Mouse (Mus musculus) midbrain, embryonic 10.5 days (tissue): ENCODE data around the gene Wdtc1. TPM values are rescaled to one million over a fixed set of nuclear protein-coding genes. Genes with fewer than 3 reads are reported as not detected.
A peak's percentile ranks its signal among the peaks of the same experiment; 100 is the strongest.

ENCODE experiments used
- DNase-seq: peaks from one replicate; pipeline ENCODE4 v3.0.0-alpha.2; 2017; ENCODE audit warnings: low spot score
- H3K27ac ChIP-seq: fragments of 300-500 bp; sonication (generic); replicated peaks from 2 replicates; pipeline ENCODE4 v1.5.1; 2016; ENCODE audit warnings: mild to moderate bottlenecking
- H3K27me3 ChIP-seq: fragments of 300-500 bp; sonication (generic); 2 replicates; pipeline ENCODE4 v1.6.1; 2016; ENCODE audit warnings: low read depth, mild to moderate bottlenecking; ENCODE audit not compliant: poor library complexity, severe bottlenecking
- H3K36me3 ChIP-seq: fragments of 300-500 bp; sonication (generic); 2 replicates; pipeline ENCODE4 v1.6.1; 2016; ENCODE audit warnings: mild to moderate bottlenecking, moderate library complexity
- H3K4me1 ChIP-seq: fragments of 300-500 bp; sonication (generic); 2 replicates; pipeline ENCODE4 v1.6.1; 2016
- H3K4me3 ChIP-seq: fragments of 300-500 bp; sonication (generic); 2 replicates; pipeline ENCODE4 v1.5.1; 2016; ENCODE audit warnings: mild to moderate bottlenecking, moderate library complexity
- H3K9me3 ChIP-seq: fragments of 300-500 bp; sonication (generic); replicated peaks from 2 replicates; pipeline ENCODE4 v1.6.1; 2016; ENCODE audit warnings: mild to moderate bottlenecking
- WGBS: fragments of 180-500 bp; shearing (Covaris S2); methylation state at CpG from one replicate; pipeline ENCODE4 v1.1.7; 2016; 5-methylcytosine and 5-hydroxymethylcytosine counted together
- polyA plus RNA-seq: library from polyadenylated mRNA; unstranded; fragments of >200 nt; fragmentation: Nextera tagmentation; extraction: Ambion mirVana; gene quantifications from 2 replicates; pipeline ENCODE4 v1.2.1, GENCODE M21; 2016

The Wdtc1 gene
- polyA plus RNA-seq, 1 experiment from 2014 or later: 19.2 TPM

DNA sequence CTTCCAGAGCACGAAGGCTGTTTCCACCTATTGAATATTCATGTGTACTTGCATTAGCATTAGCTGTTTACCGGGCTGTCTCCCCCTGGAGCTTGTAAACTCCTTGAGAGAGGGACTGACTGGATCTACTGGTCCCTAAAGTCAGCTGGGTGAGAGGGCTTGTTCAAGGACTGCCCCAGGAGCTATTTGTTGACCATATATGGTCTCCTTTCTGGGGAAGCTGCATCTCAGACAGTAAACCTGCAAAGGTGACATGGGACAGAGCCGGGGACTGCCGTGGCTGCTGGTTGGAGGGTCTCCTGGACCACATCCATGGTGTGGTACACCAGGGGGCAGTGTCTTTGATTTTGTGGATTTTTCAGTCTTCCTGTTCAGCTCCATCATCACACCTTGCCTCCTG, 70.6 kb downstream of the Wdtc1 start:
- H3K27me3 ChIP-seq: no peaks in the 10 kb centered on the region
- 35% methylated on average over 4 of the region's 4 CpGs for WGBS
- no peak for DNase-seq
- no peaks in the 10 kb centered on the region for H3K9me3 ChIP-seq
- peaks cover 36% of the 10 kb centered on the region for H3K4me1 ChIP-seq
- H3K36me3 ChIP-seq: no peaks in the 10 kb centered on the region
- peak overlapping the region; percentile 81 for H3K27ac ChIP-seq
- no peak overlapping the region for H3K4me3 ChIP-seq

DNA sequence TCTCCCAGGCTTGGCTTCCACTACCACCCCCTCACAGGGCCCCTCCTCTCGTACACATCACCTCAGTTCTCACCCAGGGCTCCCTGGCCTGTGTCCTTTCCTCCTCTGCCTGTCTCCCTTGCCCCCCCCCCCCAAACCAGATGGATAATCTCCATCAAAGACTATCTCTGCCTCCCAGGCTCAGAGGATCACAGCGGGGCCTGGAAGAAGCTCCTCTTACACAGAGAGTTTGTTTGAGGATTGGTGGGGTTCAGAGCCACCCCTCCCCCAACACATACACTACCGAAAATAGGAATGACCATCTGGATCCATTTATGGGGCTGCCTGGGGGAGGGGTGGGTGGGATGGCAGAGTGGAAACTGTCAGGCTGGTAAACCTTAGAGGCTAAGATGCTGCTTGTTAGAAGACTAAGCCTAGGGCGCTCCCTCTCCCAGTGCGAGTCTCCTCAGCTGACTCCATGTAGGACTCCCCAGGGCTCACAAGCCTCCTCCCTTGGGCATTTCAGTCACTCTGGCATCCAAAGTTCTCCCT, 71.3 kb downstream of the Wdtc1 start:
- peak overlapping the region; percentile 14; the same call in 1 of the 2 replicates for H3K4me3 ChIP-seq
- peak; percentile 53 for DNase-seq
- 16% methylated on average over 5 of the region's 5 CpGs for WGBS
- peaks cover 36% of the 10 kb centered on the region for H3K4me1 ChIP-seq
- peak overlapping the region; percentile 81 for H3K27ac ChIP-seq
- H3K36me3 ChIP-seq: no peaks in the 10 kb centered on the region
- no peaks in the 10 kb centered on the region for H3K9me3 ChIP-seq
- H3K27me3 ChIP-seq: no peaks in the 10 kb centered on the region

DNA sequence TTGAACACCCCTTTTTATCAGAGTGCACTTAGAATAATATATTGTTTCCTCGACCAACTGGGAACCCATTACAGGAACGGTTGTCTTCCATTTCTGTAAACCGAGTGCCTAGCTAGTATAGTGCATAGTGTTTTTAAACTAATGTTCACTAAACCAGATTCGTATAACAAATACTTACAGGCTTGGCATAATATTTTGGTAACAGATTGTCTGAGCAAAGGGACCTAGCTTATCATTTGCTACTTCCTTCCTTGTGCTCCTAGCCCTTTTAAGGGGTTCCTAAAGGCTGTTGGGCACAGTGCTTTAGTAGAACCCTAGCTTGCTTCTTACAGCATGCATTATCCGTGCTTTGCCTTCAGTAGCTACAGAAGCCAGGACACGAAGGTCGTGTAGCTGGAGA, 71.8 kb downstream of the Wdtc1 start:
- 46% methylated on average over 7 of the region's 7 CpGs for WGBS
- Histone ChIP-seq H3K36me3 (no peaks in the 10 kb centered on the region), H3K27ac (peak overlapping the region; percentile 81), H3K9me3 (no peaks in the 10 kb centered on the region), H3K4me1 (peaks cover 41% of the 10 kb centered on the region), H3K4me3 (no peak overlapping the region), H3K27me3 (no peaks in the 10 kb centered on the region)
- DNase-seq: no peak

DNA sequence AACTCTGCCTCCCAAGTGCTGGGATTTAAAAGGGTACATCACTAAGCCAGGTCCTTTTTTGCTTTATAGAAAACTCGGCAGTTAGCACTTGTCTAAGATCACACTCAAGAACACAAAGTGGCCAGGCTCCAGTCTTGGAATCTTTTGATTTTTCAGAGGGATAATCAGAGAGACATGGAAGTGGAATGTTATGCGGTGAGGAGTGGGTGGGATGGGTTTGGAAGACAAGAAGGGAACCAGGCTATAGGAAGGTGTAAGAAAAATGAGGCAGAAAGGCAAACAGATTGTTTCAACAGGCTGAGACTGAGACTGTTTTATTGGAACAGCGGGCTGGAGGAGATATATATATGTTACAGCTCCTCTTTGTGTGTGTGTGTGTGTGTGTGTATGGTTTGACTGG, 74.8 kb downstream of the Wdtc1 start:
- no peak for DNase-seq

DNA sequence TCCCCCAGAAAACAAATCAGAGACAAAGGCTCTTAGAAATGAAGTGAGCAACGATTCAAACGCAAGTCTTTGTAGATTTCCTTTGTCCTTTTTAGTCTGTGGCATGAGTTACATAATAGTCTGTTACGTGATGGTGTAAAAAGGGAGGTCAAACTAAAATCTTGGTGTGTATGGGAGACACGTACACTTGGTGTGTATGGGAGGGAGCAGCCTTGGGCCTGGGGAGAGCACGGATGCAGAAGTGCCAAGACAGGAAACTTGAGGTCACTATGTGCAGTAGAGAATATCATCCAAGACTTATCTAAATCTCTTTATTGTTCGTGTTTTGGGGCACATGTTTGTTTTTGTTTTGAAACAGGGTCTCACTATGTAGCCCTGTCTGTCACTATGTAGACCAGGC, 75.2 kb downstream of the Wdtc1 start:
- Histone ChIP-seq H3K9me3 (no peaks in the 10 kb centered on the region), H3K4me1 (peaks cover 50% of the 10 kb centered on the region), H3K27me3 (no peaks in the 10 kb centered on the region), H3K36me3 (peaks cover 27% of the 10 kb centered on the region), H3K4me3 (peak overlapping the region; percentile 71), H3K27ac (peak overlapping the region; percentile 90)
- DNase-seq: no peak
- WGBS: 35% methylated on average over 6 of the region's 6 CpGs

More for the DNA sequence above, 74.8 kb downstream of the Wdtc1 start:
- WGBS: 90% methylated on average over 3 of the region's 3 CpGs
- Histone ChIP-seq H3K4me1 (peaks cover 53% of the 10 kb centered on the region), H3K27ac (peak overlapping the region; percentile 90), H3K36me3 (peaks cover 23% of the 10 kb centered on the region), H3K27me3 (no peaks in the 10 kb centered on the region), H3K4me3 (peak overlapping the region; percentile 71), H3K9me3 (no peaks in the 10 kb centered on the region)

DNA sequence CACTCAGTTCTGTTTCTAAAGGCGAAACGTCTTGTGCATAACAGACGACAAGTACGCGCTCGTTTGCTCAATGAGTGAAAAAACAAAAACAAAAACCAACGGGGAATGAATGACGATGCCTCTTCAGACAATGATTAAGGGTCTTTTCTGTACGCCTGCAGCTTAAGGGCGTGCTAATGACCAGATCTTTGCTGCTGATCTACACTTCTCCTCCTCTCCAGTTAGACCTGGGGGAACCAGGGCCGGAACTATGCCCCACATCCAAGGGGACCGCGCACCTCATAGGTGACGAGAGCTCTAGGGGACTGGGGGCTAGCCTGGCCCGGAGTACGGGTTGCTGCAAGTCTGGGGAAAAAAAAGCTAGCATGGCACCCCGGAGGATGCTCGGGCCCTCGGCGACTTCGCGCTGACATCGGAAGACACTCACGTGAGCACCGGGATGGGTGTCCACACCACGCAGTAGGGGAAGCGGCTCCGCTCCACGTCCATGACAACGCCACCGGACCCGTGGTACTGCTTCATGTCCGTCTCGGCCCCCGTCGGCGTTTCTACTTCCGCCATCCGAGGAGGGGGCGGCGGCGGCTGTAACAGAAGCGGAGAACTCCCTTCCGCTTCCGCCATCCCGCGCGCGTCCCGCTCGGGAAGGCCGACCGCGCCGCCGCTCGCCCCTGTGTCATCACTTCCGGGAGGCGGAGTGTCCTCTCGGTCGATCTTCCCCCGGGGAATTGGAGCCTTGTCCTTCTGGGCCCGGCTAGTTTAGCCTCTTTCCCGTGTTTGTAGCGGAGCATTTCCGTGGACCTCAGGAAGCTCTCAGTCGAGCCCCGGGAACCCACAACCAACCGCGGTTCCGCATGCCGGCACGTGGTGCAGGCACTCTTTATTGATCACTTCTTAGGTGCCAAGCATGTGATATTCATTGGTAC, 75.9 kb downstream of the Wdtc1 start, which contains the start of gene Tmem222:
TSS of gene Tmem222 (minus strand) at position 689 of the 923 bp plus-strand sequence.
- DNase-seq: peak; percentile 96
- Histone ChIP-seq H3K36me3 (peaks cover 27% of the 10 kb centered on the region), H3K9me3 (no peaks in the 10 kb centered on the region), H3K4me1 (peaks cover 43% of the 10 kb centered on the region), H3K4me3 (peak within 1 kb of the TSS; percentile 71), H3K27ac (peak within 1 kb of the TSS; percentile 90), H3K27me3 (no peaks in the 10 kb centered on the region)
- WGBS: under 1% methylated on average over 73 of the region's 73 CpGs

DNA sequence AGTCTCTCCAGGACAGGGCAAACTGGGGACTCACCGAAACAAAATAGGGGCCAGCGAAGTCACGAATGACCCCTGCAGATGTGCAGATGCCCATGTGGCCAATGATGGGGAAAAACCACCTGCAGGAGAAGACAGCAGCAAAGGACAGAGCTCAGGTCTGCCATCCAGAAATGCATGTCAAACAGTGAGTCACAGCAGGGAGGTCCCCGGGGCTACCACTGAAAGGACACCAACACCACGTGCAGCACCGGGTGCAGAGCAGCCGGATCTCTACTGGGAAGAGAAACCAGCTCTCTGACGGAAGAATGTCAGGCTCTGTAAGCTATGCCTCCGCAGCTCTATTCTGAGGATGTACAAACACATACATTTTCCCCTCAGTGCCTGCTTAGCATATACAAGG, 82.4 kb downstream of the Wdtc1 start:
- DNase-seq: no peak
- WGBS: 89% methylated on average over 9 of the region's 9 CpGs
- H3K27me3 ChIP-seq: no peaks in the 10 kb centered on the region
- no peaks in the 10 kb centered on the region for H3K9me3 ChIP-seq
- peaks cover 6% of the 10 kb centered on the region for H3K4me1 ChIP-seq
- H3K4me3 ChIP-seq: no peak overlapping the region
- no peak overlapping the region for H3K27ac ChIP-seq
- peaks cover 79% of the 10 kb centered on the region for H3K36me3 ChIP-seq

DNA sequence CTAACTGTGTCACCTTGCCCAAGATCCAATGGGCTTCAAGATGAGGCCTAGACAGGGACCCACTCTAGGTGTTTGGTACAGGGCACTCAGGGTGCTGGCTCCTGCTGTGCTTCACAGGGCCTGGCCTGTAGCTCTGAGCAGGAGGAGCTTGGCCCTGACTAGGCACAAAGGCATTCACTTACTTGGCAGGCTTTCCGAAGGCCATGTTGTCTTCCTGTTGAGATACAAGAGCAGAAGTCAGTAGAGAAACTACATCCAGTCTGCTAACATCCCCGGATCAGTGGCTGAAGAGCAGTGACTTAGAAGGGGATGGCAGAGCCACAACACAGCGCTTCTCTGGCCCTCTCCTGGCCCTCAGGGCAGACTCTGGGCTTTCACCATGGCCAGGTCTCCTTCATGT, 83.7 kb downstream of the Wdtc1 start:
- DNase-seq: no peak
- H3K27me3 ChIP-seq: no peaks in the 10 kb centered on the region
- 92% methylated on average over 3 of the region's 3 CpGs for WGBS
- H3K4me3 ChIP-seq: no peak overlapping the region
- H3K9me3 ChIP-seq: peaks cover 6% of the 10 kb centered on the region; the same call in 1 of the 2 replicates
- H3K27ac ChIP-seq: no peak overlapping the region
- no peaks in the 10 kb centered on the region for H3K4me1 ChIP-seq
- peaks cover 80% of the 10 kb centered on the region for H3K36me3 ChIP-seq

DNA sequence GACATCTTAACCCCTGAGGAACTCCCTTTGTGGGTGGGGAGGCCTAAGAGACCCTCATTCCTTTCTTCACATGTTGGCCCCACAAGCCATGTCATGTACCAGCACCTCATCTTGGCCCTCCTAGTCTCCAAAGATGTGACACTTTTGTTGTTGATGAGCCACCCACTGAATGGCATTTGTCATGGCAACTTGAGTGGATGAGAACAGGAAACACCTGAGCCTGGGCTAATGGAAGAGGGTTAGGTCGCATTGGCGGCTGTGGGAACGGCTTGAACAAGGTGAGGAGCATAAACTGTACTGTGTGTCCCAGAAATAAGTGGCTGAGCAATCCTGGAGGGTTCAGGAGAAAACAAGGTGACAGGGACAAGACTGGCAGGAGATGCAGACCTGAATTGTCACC, 84.3 kb downstream of the Wdtc1 start:
- no peak overlapping the region for H3K27ac ChIP-seq
- peaks cover 80% of the 10 kb centered on the region for H3K36me3 ChIP-seq
- H3K4me1 ChIP-seq: no peaks in the 10 kb centered on the region
- H3K27me3 ChIP-seq: no peaks in the 10 kb centered on the region
- H3K9me3 ChIP-seq: peaks cover 13% of the 10 kb centered on the region
- 94% methylated on average over 3 of the region's 3 CpGs for WGBS
- H3K4me3 ChIP-seq: no peak overlapping the region
- no peak for DNase-seq

DNA sequence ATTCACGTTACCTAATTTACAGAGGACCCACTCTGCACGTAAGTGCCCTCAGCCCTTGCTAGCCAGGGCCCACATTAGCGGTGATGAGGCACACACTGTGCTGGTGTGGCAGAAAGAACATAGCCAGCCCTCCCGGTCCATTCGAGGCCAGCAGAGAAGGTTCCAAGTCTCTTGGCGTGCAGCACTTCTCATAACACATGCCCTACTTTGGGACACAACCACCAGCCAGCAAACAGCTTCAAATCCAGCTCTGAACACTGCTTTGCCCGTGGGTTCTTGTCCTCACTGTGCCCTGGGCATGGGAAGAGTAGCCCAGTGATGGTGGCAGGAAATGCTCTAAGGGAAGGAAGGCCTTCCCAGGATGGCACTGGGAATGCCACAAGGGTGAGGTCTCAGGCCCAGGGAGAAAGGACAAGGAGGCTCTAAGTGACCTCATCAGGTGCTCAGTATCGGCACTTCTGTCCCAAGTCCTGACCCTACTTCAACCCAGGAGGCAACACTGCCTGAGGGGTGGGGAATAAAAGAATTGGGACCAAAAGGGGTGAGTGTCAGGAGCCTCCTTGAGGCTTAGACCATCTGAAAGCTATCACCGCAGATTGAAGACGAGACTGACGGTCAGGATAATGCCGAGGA, 86.9 kb downstream of the Wdtc1 start:
- Histone ChIP-seq H3K27ac (no peak overlapping the region), H3K36me3 (peaks cover 83% of the 10 kb centered on the region), H3K27me3 (no peaks in the 10 kb centered on the region), H3K4me1 (no peaks in the 10 kb centered on the region), H3K4me3 (no peak overlapping the region), H3K9me3 (peaks cover 15% of the 10 kb centered on the region)
- DNase-seq: no peak
- WGBS: 93% methylated on average over 12 of the region's 12 CpGs

DNA sequence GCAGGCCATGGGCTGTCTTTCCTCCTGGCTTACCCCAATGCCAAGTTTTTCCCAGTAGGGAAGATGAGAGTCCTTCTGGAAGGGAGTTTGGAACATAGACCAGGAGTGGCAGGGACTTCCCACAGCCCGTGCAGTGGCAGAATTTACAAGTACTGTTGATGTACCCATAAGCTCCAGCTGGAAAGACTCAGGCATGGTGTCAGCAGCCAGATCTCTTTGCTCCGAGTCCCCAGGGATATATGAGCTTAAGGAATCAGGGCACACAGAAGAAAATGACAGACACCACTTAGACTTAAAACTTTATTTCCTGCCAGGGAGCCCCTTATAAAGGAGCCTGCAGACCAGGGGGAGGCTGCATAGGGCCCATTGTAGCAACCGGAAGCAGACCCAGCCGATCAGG, 87.5 kb downstream of the Wdtc1 start:
- WGBS: 95% methylated on average over 4 of the region's 4 CpGs
- Histone ChIP-seq H3K27me3 (no peaks in the 10 kb centered on the region), H3K27ac (no peak overlapping the region), H3K4me1 (no peaks in the 10 kb centered on the region), H3K36me3 (peaks cover 79% of the 10 kb centered on the region), H3K4me3 (no peak overlapping the region), H3K9me3 (peaks cover 15% of the 10 kb centered on the region)
- no peak for DNase-seq

DNA sequence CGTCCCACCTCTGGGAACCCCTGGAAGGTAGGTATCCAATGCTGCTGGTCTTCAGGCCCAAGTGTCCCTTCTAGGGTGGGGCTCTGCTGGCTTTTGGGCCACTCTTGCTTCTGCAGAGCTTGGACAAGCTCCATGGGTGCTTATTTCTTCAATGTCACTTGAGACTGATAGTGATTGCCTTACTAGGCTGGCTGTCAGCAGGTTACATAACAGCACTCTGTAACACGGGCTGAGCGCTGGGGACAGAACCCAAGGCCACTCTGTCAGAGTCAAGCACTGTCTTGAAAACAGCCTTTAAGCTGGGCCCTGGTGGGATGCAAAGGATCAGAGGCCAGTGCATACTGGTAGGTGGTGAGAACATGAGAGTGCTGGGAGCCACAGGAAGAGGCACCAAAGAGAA, 88.0 kb downstream of the Wdtc1 start:
- Histone ChIP-seq H3K27ac (no peak overlapping the region), H3K36me3 (peaks cover 74% of the 10 kb centered on the region), H3K27me3 (no peaks in the 10 kb centered on the region), H3K9me3 (peaks cover 15% of the 10 kb centered on the region), H3K4me1 (no peaks in the 10 kb centered on the region), H3K4me3 (no peak overlapping the region)
- 96% methylated on average over 3 of the region's 3 CpGs for WGBS
- DNase-seq: no peak

DNA sequence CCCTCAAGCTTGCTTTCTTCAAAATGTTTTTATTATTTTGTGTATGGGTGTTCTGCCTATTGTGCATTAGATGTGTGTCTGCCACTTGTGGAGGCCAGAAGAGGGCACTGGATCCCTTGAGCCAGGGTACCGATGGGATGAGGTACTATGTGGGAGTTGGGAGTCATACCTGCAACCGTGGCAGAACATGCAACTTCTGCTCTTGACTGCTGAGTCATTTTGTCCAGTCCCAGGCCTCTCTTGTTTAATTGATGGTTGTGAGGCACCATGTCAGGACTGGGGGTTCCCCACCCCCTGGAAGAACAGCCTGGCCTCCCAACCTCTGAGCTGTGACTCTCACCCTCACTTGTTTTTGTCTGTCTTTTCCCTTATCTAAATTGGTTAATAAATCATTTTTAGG, 88.7 kb downstream of the Wdtc1 start:
- no peak overlapping the region for H3K4me3 ChIP-seq
- H3K27ac ChIP-seq: no peak overlapping the region
- peaks cover 15% of the 10 kb centered on the region for H3K9me3 ChIP-seq
- DNase-seq: no peak
- H3K36me3 ChIP-seq: peaks cover 67% of the 10 kb centered on the region
- H3K27me3 ChIP-seq: no peaks in the 10 kb centered on the region
- H3K4me1 ChIP-seq: no peaks in the 10 kb centered on the region
- 98% methylated on average over 2 of the region's 2 CpGs for WGBS
